Mouse (Mus musculus) heart, embryonic 12.5 days (tissue): ENCODE data around the gene Sdk1. TPM values are rescaled to one million over a fixed set of nuclear protein-coding genes. Genes with fewer than 3 reads are reported as not detected.
"Not testable (repeated sequence)": the region's sequence is repeated elsewhere in the genome, so short reads cannot be mapped to it uniquely, and the experiment has no call there.

Experiments
- ATAC-seq: fragments of 200-750 bp; cut with Nextera tagmentation; 2 replicates; pipeline ENCODE4 v1.8.0; 2017; ENCODE audit warnings: moderate TSS enrichment, moderate library complexity; ENCODE audit not compliant: insufficient number of reproducible peaks, low FRiP score
- H3K27ac ChIP-seq: fragments of 300-500 bp; sonication (generic); 2 replicates; pipeline ENCODE4 v1.5.1; 2016; ENCODE audit warnings: mild to moderate bottlenecking, moderate library complexity; ENCODE audit not compliant: poor library complexity, severe bottlenecking
- H3K27me3 ChIP-seq: fragments of 300-500 bp; sonication (generic); replicated peaks from 2 replicates; pipeline ENCODE4 v1.6.1; 2016; ENCODE audit warnings: mild to moderate bottlenecking, moderate library complexity
- H3K36me3 ChIP-seq: fragments of 300-500 bp; sonication (generic); 2 replicates; pipeline ENCODE4 v1.6.1; 2016; ENCODE audit warnings: mild to moderate bottlenecking, moderate library complexity
- H3K4me1 ChIP-seq: fragments of 300-500 bp; sonication (generic); replicated peaks from 2 replicates; pipeline ENCODE4 v1.6.1; 2016; ENCODE audit warnings: mild to moderate bottlenecking
- H3K4me2 ChIP-seq: fragments of 300-500 bp; sonication (generic); 2 replicates; pipeline ENCODE4 v1.6.1; 2016; ENCODE audit warnings: mild to moderate bottlenecking, moderate library complexity
- H3K4me3 ChIP-seq: fragments of 300-500 bp; sonication (generic); 2 replicates; pipeline ENCODE4 v1.5.1; 2016; ENCODE audit warnings: mild to moderate bottlenecking
- H3K9ac ChIP-seq: fragments of 300-500 bp; sonication (generic); 2 replicates; pipeline ENCODE4 v1.6.1; 2016; ENCODE audit warnings: mild to moderate bottlenecking, moderate library complexity
- H3K9me3 ChIP-seq: fragments of 300-500 bp; sonication (generic); replicated peaks from 2 replicates; pipeline ENCODE4 v1.6.1; 2016; ENCODE audit warnings: mild to moderate bottlenecking, moderate library complexity
- WGBS: fragments of 180-500 bp; shearing (Covaris S2); methylation state at CpG from one replicate; pipeline ENCODE4 v1.1.7; 2016; 5-methylcytosine and 5-hydroxymethylcytosine counted together
- polyA plus RNA-seq: library from polyadenylated mRNA; unstranded; fragments of >200 nt; fragmentation: Nextera tagmentation; extraction: Ambion mirVana; gene quantifications from 2 replicates; pipeline ENCODE4 v1.2.1, GENCODE M21; 2016

Gene Sdk1
- polyA plus RNA-seq, 1 experiment from 2014 or later, result 4.4 TPM

DNA sequence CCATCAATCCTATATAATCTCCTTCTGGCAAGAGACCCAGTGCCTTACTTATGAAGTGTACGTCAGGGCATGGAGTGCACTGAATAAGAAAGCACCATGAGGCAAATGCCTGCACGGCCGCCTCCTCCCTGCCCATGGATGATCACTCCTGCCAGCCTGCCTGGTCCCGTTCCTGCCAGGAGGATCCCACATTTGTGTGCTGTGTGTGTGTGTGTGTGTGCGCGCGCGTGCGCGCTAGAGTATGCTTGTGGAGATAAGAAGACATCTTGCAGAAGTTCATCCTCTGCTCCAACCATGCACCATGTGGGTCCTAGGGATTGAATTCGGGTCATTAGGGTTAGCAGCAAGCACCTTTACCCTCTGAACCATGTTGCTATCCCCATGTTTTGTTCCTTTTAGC is 395.1 kb downstream of the Sdk1 start:
- Histone ChIP-seq H3K4me2 (no peak overlapping the region), H3K9me3 (peaks cover 3% of the 10 kb centered on the region; the same call in 1 of the 2 replicates), H3K4me3 (no peak overlapping the region), H3K4me1 (no peaks in the 10 kb centered on the region), H3K27me3 (no peaks in the 10 kb centered on the region), H3K27ac (no peak overlapping the region), H3K9ac (no peak overlapping the region), H3K36me3 (peaks cover 3% of the 10 kb centered on the region; the same call in 1 of the 2 replicates)
- ATAC-seq, result no peak
- WGBS, result 91% methylated on average over 11 of the region's 11 CpGs

DNA sequence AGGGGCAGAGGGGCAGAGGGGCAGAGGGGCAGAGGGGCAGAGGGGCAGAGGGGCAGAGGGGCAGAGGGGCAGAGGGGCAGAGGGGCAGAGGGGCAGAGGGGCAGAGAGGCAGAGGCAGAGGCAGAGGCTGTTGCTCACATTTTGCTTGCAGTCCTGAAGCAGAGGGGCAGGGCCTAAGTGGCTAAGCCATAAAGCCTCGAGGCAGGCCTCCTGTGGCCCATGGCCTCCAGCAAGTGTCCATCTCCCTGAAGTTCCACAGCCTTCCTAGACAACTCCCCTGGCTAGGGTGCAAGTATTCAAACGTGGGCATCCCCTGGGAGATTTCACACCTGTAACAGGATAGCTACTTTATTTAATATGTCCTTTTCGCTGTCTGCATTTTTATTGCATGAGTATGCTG is 395.8 kb downstream of the Sdk1 start:
- H3K9ac ChIP-seq, H3K36me3 ChIP-seq, H3K9me3 ChIP-seq, H3K4me1 ChIP-seq, H3K27me3 ChIP-seq, H3K4me2 ChIP-seq, ATAC-seq, H3K27ac ChIP-seq, H3K4me3 ChIP-seq: not testable (repeated sequence)
- WGBS, result 67% methylated on average over 3 of the region's 3 CpGs

DNA sequence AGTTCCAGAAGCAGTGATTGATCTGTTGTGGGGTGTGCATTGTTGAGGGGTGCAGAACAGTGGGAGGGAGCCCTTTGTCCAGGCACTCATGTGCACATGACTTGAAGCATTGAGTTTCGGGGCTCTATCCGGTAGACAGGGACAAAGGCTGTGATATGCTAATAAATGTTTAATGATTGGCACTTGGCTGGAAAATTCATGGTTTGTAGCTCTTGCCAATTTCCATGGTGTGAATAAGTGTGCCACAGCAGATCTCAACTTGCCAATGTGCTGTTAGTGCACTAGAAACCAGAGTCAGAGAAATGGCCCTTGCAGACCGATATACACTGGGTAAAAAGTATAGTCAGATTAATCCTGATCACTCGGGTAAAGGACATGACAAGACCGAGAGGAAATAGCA is 404.4 kb downstream of the Sdk1 start:
- Histone ChIP-seq H3K4me3 (no peak overlapping the region), H3K36me3 (no peaks in the 10 kb centered on the region), H3K27ac (no peak overlapping the region), H3K9ac (no peak overlapping the region), H3K4me1 (peaks cover 4% of the 10 kb centered on the region; the same call in 1 of the 2 replicates), H3K27me3 (no peaks in the 10 kb centered on the region), H3K4me2 (no peak overlapping the region), H3K9me3 (no peaks in the 10 kb centered on the region)
- no peak for ATAC-seq
- WGBS, result 84% methylated on average over 5 of the region's 5 CpGs

DNA sequence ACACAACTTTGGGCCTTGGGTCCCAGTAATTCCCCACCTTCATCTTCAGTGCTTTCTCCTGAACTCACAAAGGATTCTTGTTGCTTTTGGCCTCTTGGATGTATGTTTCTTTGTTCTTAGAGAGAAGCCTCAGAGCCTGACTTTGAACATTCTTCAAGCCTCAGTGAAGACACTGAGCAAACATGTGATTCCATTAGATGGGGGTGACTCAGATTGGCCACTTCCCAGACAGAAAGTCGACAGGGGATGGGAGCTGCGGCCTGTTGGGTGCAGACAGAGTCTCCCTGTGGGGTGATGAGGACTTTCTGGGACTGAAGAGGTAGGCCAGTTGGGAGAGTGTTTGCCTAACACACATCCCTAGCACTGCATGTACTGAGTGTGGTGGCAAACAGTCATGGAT is 405.3 kb downstream of the Sdk1 start:
- H3K27ac ChIP-seq, result no peak overlapping the region
- H3K9me3 ChIP-seq, result no peaks in the 10 kb centered on the region
- no peak overlapping the region for H3K4me2 ChIP-seq
- H3K4me3 ChIP-seq, result no peak overlapping the region
- 67% methylated on average over 2 of the region's 2 CpGs for WGBS
- H3K4me1 ChIP-seq, result peaks cover 4% of the 10 kb centered on the region; the same call in 1 of the 2 replicates
- H3K9ac ChIP-seq, result no peak overlapping the region
- ATAC-seq, result no peak
- no peaks in the 10 kb centered on the region for H3K27me3 ChIP-seq
- no peaks in the 10 kb centered on the region for H3K36me3 ChIP-seq

DNA sequence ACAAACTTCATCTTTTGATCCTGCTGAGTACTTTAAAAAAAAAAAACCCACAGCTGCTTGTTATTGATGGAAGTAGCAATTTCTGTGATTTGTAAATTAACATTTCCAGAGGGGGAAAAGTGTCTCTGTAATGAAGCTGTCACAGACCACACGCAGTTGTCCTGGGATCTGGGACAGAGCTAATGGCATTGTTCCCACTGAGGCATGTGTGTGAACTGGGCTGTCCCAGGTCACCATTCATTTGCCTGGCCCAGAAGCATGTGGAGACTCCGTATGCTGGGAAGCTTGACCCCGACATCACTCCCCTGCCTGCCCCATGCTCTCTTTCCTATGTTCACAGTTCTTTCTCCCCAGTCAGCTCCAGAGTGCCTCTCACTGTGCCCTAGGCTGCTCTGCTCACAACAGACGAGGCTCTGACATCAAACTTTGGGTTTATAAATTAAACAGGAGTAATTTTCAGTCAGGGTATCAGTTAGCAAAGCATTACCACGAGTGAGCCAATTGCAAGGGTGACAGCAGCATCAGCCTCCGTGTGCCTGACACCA is 408.6 kb downstream of the Sdk1 start:
- Histone ChIP-seq H3K4me1 (no peaks in the 10 kb centered on the region), H3K27ac (no peak overlapping the region), H3K4me2 (no peak overlapping the region), H3K4me3 (no peak overlapping the region), H3K9me3 (no peaks in the 10 kb centered on the region), H3K27me3 (no peaks in the 10 kb centered on the region), H3K36me3 (no peaks in the 10 kb centered on the region), H3K9ac (no peak overlapping the region)
- 67% methylated on average over 6 of the region's 6 CpGs for WGBS
- ATAC-seq, result no peak

DNA sequence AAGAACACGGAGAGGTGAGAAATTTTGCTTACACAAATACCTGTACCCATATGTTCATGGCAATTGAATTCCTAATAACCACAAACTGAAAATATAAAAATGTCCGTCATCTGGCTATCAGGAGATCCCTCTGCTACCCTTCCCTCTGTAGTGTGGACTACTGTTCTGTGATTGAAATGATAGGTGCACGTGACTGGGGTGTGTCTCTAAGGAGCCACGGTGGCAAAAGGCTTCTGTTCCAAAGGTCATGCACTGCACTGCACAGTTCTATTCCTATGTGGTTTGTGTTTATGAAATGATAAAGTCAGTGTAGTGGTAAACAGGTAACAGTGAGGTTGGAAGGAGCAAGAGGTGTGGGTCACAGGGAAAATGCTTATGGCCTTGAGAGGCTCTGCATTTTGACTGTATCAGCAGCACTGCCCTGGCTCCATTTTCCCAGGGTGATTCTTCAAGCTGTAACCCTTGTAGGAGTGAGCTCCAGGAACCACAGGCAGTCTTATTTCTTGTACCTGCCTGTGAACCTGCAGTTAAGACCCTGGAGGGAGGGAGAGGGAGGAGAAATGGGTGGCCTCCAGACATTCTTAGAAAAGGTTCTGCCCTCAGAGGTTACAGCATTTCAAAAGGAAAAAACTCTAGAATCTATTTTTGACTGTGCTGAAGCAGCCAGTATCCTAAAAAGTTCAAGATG is 410.5 kb downstream of the Sdk1 start:
- no peak for ATAC-seq
- 85% methylated on average over 4 of the region's 4 CpGs for WGBS
- H3K27me3 ChIP-seq, result no peaks in the 10 kb centered on the region
- no peak overlapping the region for H3K4me2 ChIP-seq
- no peak overlapping the region for H3K27ac ChIP-seq
- no peak overlapping the region for H3K4me3 ChIP-seq
- no peaks in the 10 kb centered on the region for H3K9me3 ChIP-seq
- H3K9ac ChIP-seq, result no peak overlapping the region
- peaks cover 4% of the 10 kb centered on the region; the same call in 1 of the 2 replicates for H3K4me1 ChIP-seq
- no peaks in the 10 kb centered on the region for H3K36me3 ChIP-seq

DNA sequence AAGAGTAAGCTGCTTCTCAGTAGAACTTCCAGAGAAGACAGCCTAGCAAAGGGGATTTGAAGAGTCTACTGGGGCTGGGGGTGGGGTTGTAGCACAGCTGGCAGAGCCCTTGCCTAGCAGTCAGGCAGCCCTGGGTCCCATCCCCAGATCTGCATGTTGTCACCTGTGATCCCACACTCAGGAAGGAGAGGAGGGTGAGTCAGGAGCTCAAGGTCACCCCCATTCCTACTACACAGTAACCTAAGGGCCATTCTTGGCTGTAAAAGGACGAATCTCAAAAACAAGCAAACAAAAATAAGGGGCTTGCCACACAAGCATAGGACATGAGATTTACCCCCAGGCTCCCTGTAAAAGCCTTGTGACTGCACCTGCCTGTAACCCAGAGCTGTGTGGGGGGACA is 435.1 kb downstream of the Sdk1 start:
- Histone ChIP-seq H3K4me2 (no peak overlapping the region), H3K4me1 (peaks cover 10% of the 10 kb centered on the region; the same call in 1 of the 2 replicates), H3K9me3 (peaks cover 7% of the 10 kb centered on the region), H3K27me3 (no peaks in the 10 kb centered on the region), H3K9ac (no peak overlapping the region), H3K36me3 (no peaks in the 10 kb centered on the region), H3K27ac (no peak overlapping the region), H3K4me3 (no peak overlapping the region)
- ATAC-seq, result no peak
- WGBS, result 70% methylated on average over 1 of the region's 1 CpGs

DNA sequence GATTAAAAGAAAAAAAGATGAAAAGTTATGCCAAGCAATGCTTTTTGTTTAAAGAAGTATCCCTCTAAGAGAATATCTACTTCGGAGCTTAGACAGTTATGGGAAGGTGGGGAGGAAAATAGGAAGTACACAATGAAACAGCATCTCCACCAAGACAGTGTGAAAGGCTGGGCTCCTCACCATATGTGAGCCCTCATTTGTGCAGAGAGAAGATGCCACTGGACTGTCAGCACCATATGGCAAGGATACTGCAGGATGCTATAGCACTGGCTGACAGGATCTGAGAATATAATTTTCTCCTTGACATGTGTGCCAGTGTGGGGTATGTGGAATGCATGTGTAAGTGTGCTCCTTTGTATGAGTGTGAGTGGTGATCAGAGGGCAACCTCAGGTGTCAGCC is 435.7 kb downstream of the Sdk1 start:
- Histone ChIP-seq H3K4me2 (no peak overlapping the region), H3K27me3 (no peaks in the 10 kb centered on the region), H3K9ac (no peak overlapping the region), H3K4me3 (no peak overlapping the region), H3K4me1 (peaks cover 10% of the 10 kb centered on the region; the same call in 1 of the 2 replicates), H3K27ac (no peak overlapping the region), H3K9me3 (peaks cover 7% of the 10 kb centered on the region; the same call in 1 of the 2 replicates), H3K36me3 (no peaks in the 10 kb centered on the region)
- 86% methylated on average over 1 of the region's 1 CpGs for WGBS
- no peak for ATAC-seq

DNA sequence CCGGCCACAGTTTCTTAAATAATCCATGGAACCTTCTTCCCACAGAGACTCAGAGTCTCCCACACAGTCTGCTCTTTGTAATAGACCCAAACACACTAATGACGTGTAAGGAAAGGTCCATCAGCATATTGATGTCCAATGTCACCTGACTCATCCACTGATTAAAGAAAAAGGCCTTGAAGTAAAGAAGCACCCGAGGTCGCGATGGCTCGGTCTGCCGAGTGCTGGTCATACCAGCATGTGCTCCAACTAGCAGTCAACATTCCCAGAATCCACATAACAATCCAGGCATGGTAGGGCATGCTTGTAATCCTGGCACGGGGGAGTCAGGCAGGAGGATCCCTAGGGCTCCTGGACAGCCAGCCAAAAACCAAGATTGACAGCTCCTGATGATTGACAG is 436.6 kb downstream of the Sdk1 start:
- no peaks in the 10 kb centered on the region for H3K27me3 ChIP-seq
- 88% methylated on average over 8 of the region's 8 CpGs for WGBS
- no peak overlapping the region for H3K9ac ChIP-seq
- no peak overlapping the region for H3K4me3 ChIP-seq
- no peak for ATAC-seq
- no peak overlapping the region for H3K4me2 ChIP-seq
- H3K4me1 ChIP-seq, result peaks cover 10% of the 10 kb centered on the region; the same call in 1 of the 2 replicates
- no peak overlapping the region for H3K27ac ChIP-seq
- H3K9me3 ChIP-seq, result peaks cover 2% of the 10 kb centered on the region; the same call in 1 of the 2 replicates
- H3K36me3 ChIP-seq, result no peaks in the 10 kb centered on the region

DNA sequence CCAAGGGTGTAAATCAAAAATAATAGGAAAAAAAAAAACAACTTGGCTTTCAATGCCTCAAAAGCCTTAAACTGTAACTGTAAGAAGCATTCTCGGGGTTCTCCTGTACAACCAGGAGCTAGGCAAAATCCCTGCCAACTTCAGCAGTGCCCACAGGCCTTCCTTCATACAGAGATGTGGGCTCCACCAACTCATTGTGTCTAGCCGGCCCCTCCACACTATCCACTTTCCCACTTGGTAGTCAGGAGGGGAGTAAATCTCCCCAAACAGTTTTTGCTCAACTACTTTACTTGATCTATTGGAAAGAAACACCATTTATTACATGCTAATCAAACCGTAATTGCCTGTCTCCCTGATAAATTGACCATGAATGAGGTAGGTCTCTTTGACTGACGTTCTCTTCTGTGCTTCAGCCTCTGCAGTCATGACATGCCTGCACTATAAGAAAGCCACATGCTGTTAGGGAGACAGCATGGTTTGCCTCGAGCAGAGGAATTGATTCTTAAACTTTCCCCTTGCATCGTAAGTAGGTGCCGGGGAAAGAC is 445.7 kb downstream of the Sdk1 start:
- H3K27ac ChIP-seq, result no peak overlapping the region
- H3K4me1 ChIP-seq, result peaks cover 6% of the 10 kb centered on the region
- ATAC-seq, result no peak
- H3K9me3 ChIP-seq, result 0 out of 2 replicates have a peak, but pooled peaks cover 3% of the 10 kb centered on the region
- H3K4me2 ChIP-seq, result no peak overlapping the region
- H3K27me3 ChIP-seq, result no peaks in the 10 kb centered on the region
- H3K9ac ChIP-seq, result no peak overlapping the region
- no peak overlapping the region for H3K4me3 ChIP-seq
- WGBS, result 73% methylated on average over 7 of the region's 7 CpGs
- H3K36me3 ChIP-seq, result no peaks in the 10 kb centered on the region

DNA sequence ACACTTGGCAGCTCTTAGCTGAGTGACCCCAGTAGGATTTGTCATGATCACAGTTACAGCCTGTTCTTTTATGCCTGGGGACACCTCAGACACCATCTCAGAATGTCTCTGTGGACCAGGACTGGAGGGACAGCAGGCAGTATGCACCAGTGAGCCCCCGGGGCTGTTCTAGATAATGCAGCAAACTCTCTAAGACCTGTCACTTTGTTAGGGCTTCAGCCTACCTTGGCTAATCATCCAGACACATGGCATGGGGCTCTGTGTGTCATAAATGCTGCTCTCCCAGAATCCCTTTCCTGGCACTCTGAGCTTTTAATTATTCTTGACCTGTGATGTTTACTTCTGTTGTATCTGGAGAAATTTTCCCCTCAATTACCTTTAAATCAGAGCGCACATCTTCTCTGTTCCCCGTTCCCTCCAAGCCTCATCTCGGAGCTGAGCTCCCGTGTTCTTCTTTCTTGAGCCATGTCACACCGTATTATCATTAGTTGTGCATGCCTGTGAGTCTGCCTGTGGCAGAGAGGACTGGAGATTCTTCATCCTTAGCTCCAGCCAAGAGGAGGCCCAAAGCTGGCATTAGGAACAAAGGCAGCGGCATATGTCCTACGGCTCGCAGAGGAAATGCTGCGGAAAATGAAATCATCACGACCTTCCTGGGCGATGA is 448.3 kb downstream of the Sdk1 start:
- H3K9ac ChIP-seq, result no peak overlapping the region
- H3K36me3 ChIP-seq, result no peaks in the 10 kb centered on the region
- H3K4me1 ChIP-seq, result peaks cover 28% of the 10 kb centered on the region
- H3K4me3 ChIP-seq, result no peak overlapping the region
- WGBS, result 84% methylated on average over 12 of the region's 12 CpGs
- no peaks in the 10 kb centered on the region for H3K27me3 ChIP-seq
- no peak for ATAC-seq
- no peak overlapping the region for H3K27ac ChIP-seq
- no peak overlapping the region for H3K4me2 ChIP-seq
- 0 out of 2 replicates have a peak, but pooled peaks cover 3% of the 10 kb centered on the region for H3K9me3 ChIP-seq
